Mouse (Mus musculus) liver, adult 2 months (tissue): ENCODE data around the gene Slc25a48. TPM values are rescaled to one million over a fixed set of nuclear protein-coding genes. Genes with fewer than 3 reads are reported as not detected.

Experiments
- DNase-seq: peaks from one replicate; pipeline ENCODE4 v3.0.0-alpha.2; 2011; ENCODE audit warnings: low read depth, low spot score; ENCODE audit errors: extremely low read depth
- H3K27ac ChIP-seq: fragments of 200-500 bp; replicated peaks from 2 replicates; pipeline ENCODE4 v1.5.1; 2012; ENCODE audit warnings: low read depth, mild to moderate bottlenecking, control low read depth, inconsistent platforms, low read length; ENCODE audit not compliant: insufficient read depth
- H3K27me3 ChIP-seq: fragments of 200-500 bp; 2 replicates; pipeline ENCODE4 v1.6.1; 2012; ENCODE audit warnings: mild to moderate bottlenecking, moderate library complexity, low read length, inconsistent platforms; ENCODE audit not compliant: control insufficient read depth, insufficient read depth
- H3K36me3 ChIP-seq: fragments of 200-500 bp; 2 replicates; pipeline ENCODE4 v1.6.1; 2012; ENCODE audit warnings: low read length, inconsistent platforms; ENCODE audit not compliant: control insufficient read depth, insufficient read depth
- H3K4me1 ChIP-seq: fragments of 200-500 bp; 2 replicates; pipeline ENCODE4 v1.6.1; 2011; ENCODE audit warnings: low read length; ENCODE audit not compliant: control insufficient read depth, insufficient read depth
- H3K4me3 ChIP-seq: fragments of 200-500 bp; 2 replicates; pipeline ENCODE4 v1.5.1; 2011; ENCODE audit warnings: low read depth, mild to moderate bottlenecking, control low read depth, low read length, moderate library complexity; ENCODE audit not compliant: insufficient read depth
- H3K79me2 ChIP-seq: fragments of 200-500 bp; 2 replicates; pipeline ENCODE4 v1.6.1; 2012; ENCODE audit warnings: inconsistent platforms, mild to moderate bottlenecking, low read length, moderate library complexity; ENCODE audit not compliant: control insufficient read depth, insufficient read depth
- H3K9ac ChIP-seq: fragments of 200-500 bp; 2 replicates; pipeline ENCODE4 v1.6.1; 2012; ENCODE audit warnings: low read depth, mild to moderate bottlenecking, control low read depth, inconsistent platforms, low read length
- CTCF ChIP-seq: fragments of 200-500 bp; IDR thresholded peaks from 2 replicates; pipeline ENCODE4 v1.5.1; 2011; ENCODE audit warnings: low read depth, low read length, control low read depth
- POLR2A ChIP-seq: fragments of 200-500 bp; IDR thresholded peaks from 2 replicates; pipeline ENCODE4 v1.6.1; 2011; ENCODE audit warnings: low read length, control low read depth; ENCODE audit not compliant: insufficient read depth; ENCODE audit errors: extremely low read depth
- WGBS: fragments of 180-500 bp; shearing (Covaris S2); methylation state at CpG from one replicate; pipeline ENCODE4 v1.1.7; 2018; 5-methylcytosine and 5-hydroxymethylcytosine counted together
- polyA plus RNA-seq: library from polyadenylated mRNA; depleted of rRNA; stranded (reverse); fragments of >200 nt; gene quantifications from 2 replicates; pipeline ENCODE4 v1.2.3, GENCODE M21; 2012
- total RNA-seq: library from RNA; depleted of rRNA; stranded (reverse); fragments of >200 nt; gene quantifications from 2 replicates; pipeline ENCODE4 v1.2.3, GENCODE M21; 2014

Gene Slc25a48
- total and polyA plus RNA-seq, 2 experiments, result 3.7 to 5.4 TPM

- no peak for TF ChIP-seq CTCF
- no peak for TF ChIP-seq POLR2A
- no peaks in the 10 kb centered on the region for H3K79me2 ChIP-seq
- no peak overlapping the region for H3K9ac ChIP-seq
- H3K36me3 ChIP-seq, result no peaks in the 10 kb centered on the region
- DNase-seq, result no peak
- WGBS, result 89% methylated on average over 9 of the region's 9 CpGs
- no peak overlapping the region for H3K4me3 ChIP-seq
- H3K27ac ChIP-seq, result no peak overlapping the region
- no peaks in the 10 kb centered on the region for H3K4me1 ChIP-seq
- no peaks in the 10 kb centered on the region for H3K27me3 ChIP-seq
These were observed 25.8 kb upstream of the Slc25a48 start for GRCm38 (mm10) chr13:56412286-56412873.

DNA sequence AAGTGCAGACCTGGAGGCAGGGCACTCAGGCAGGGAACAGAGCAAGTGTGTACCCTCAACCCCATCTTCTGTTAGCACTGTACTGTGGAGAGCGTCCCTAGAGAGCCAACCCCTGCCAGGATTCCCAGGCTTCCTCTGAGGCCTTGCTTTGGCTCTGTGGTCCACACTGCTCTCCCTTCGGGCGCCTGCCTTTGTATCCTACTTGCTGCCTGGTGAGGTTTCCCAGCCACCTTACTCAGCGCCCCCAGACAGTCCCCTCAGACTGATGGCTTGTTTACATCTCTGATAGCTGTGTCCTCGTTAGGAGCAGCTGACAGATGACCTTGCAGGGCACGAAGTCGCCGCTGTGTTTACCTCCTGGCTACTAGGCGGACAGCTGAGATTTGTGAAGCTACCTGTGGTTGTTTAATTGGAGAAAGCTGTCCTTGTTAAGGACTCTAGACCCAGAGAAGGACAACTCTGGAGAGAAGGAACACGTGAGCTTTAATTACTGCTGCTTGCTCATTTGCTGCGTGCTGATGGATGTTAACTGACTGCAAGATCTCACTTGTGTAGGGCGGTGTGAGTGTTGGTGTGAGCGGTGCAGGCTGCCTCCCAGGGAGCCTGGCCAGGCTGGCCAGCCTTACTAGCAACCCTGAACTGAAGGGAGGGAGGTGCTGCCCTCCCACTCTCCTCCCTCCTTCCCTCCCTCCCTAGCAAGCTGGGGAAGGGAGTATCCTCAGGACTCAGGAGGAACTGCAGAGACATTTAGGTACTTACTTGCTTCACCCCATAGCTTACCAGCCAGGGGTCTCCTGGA, 19.3 kb upstream of the Slc25a48 start:
- H3K4me1 ChIP-seq, result no peaks in the 10 kb centered on the region
- no peak overlapping the region for H3K27ac ChIP-seq
- 55% methylated on average over 13 of the region's 13 CpGs for WGBS
- no peak overlapping the region for H3K4me3 ChIP-seq
- H3K9ac ChIP-seq, result no peak overlapping the region
- no peak for DNase-seq
- H3K27me3 ChIP-seq, result no peaks in the 10 kb centered on the region
- no peaks in the 10 kb centered on the region for H3K79me2 ChIP-seq
- TF ChIP-seq CTCF (no peak), POLR2A (no peak)
- H3K36me3 ChIP-seq, result no peaks in the 10 kb centered on the region

GRCm38 (mm10) chr13:56419538-56419937, 18.6 kb upstream of the Slc25a48 start:
- H3K4me1 ChIP-seq, result no peaks in the 10 kb centered on the region
- no peak overlapping the region for H3K9ac ChIP-seq
- H3K79me2 ChIP-seq, result no peaks in the 10 kb centered on the region
- H3K36me3 ChIP-seq, result no peaks in the 10 kb centered on the region
- H3K4me3 ChIP-seq, result no peak overlapping the region
- WGBS, result 52% methylated on average over 6 of the region's 6 CpGs
- no peak for DNase-seq
- H3K27me3 ChIP-seq, result no peaks in the 10 kb centered on the region
- H3K27ac ChIP-seq, result no peak overlapping the region
- TF ChIP-seq POLR2A (no peak), CTCF (no peak)

DNA sequence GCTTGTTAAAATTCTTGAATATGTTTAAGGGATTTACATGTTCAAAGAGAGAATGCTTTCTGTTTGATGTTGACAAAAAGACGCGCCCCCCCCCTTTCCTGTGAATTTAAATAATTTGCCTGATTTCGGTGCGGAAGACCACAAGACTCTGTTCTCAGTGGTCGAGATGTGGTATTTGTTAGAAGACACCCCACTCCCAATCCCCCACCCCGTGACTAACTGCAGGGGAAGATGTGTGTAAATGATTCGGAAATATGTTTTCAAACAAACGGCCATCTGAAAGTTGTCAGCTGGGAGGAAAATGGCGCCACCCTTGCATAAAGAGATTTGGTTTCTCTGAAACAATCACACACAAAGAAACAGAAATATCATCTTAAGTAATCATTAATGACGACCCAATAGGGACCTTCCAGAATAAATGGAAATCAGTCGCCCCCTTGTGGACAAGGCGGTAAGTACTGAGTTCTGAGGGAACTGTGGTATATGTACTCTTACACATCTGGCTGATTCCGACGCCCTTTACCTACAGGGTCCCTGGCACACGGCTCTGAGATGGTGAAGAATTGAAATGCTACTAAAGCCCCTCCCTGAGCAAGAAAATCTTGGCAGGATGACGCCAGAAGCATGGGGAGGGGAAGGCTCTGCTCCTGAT, 16.0 kb upstream of the Slc25a48 start:
- H3K4me1 ChIP-seq, result peaks cover 2% of the 10 kb centered on the region; the same call in 1 of the 2 replicates
- TF ChIP-seq CTCF (no peak), POLR2A (no peak)
- no peaks in the 10 kb centered on the region for H3K79me2 ChIP-seq
- H3K4me3 ChIP-seq, result no peak overlapping the region
- H3K27ac ChIP-seq, result no peak overlapping the region
- no peak overlapping the region for H3K9ac ChIP-seq
- H3K36me3 ChIP-seq, result no peaks in the 10 kb centered on the region
- 25% methylated on average over 16 of the region's 16 CpGs for WGBS
- no peaks in the 10 kb centered on the region for H3K27me3 ChIP-seq
- DNase-seq, result peak; percentile 47

DNA sequence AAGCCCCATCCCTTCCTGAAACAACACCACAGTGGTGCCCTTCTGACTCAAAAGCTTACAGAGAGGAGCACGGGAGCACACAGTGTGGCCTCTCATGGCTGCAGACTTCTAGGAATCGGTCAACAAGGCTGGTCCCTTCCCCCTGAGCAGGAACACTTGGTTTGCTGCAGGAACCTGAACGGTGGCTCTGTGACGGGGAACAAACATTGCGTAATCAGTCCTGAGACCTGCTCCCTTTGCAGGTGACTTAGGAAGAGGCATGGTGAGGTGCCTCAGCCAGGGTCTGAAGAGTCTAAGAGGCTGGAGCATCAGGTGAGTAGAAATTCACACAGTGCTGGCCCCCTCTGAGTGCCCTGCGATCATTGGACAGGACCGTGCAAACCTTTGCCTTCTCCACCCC, 12.2 kb upstream of the Slc25a48 start:
- Histone ChIP-seq H3K4me1 (peaks cover 2% of the 10 kb centered on the region; the same call in 1 of the 2 replicates), H3K79me2 (no peaks in the 10 kb centered on the region), H3K4me3 (no peak overlapping the region), H3K27me3 (no peaks in the 10 kb centered on the region), H3K36me3 (no peaks in the 10 kb centered on the region), H3K27ac (no peak overlapping the region), H3K9ac (no peak overlapping the region)
- TF ChIP-seq POLR2A (no peak), CTCF (no peak)
- 41% methylated on average over 7 of the region's 7 CpGs for WGBS
- DNase-seq, result peak; percentile 54
